Mouse (Mus musculus) gastrocnemius, postnatal 25 days (tissue): ENCODE data around the gene Ankrd52. TPM values are rescaled to one million over a fixed set of nuclear protein-coding genes. Genes with fewer than 3 reads are reported as not detected.

ENCODE experiments used
- DNase-seq: peaks from one replicate; pipeline ENCODE4 v3.0.0; 2022
- microRNA-seq, 2 experiments: library from miRNA; unstranded; fragments of <30 nt; microRNA quantifications; one replicate each; pipeline ENCODE4 v1.2.0; 2021; ENCODE audit warnings: borderline replicate concordance in 2 of 2
- total RNA-seq, 2 experiments: library from RNA; stranded (reverse); gene quantifications; 1 replicate in 1 of 2; 2 replicates in 1 of 2; pipeline ENCODE4 v1.2.3; 2021

The Ankrd52 gene
- total RNA-seq, 2 experiments from 2014 or later = 61.5 to 70.1 TPM

- DNase-seq = no peak
Observed at GRCm38 (mm10) chr10:128440407-128440806, 63.5 kb downstream of the Ankrd52 start.

GRCm38 (mm10) chr10:128441324-128442119 is 64.6 kb downstream of the Ankrd52 start:
- no peak for DNase-seq

DNA sequence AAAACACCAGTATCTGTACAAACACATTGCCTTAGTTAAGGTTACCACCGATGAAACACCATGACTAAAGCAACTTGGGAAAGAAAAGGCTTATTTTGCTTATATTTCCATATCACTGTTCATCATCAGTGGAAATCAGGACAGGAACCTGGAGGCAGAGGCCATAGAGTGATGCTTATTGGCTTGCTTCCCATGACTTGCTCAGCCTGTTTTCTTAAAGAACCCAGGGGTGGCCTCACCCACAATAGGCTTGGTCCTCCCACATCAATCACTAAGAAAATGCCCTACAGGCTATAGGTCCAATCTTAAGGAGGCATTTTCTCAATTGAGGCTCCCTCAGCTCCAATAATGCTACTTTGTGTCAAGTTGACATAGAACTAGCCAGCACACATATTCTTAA is 65.8 kb downstream of the Ankrd52 start:
- no peak for DNase-seq

- no peak for DNase-seq
Observed at GRCm38 (mm10) chr10:128444354-128444753, 67.4 kb downstream of the Ankrd52 start.

DNA sequence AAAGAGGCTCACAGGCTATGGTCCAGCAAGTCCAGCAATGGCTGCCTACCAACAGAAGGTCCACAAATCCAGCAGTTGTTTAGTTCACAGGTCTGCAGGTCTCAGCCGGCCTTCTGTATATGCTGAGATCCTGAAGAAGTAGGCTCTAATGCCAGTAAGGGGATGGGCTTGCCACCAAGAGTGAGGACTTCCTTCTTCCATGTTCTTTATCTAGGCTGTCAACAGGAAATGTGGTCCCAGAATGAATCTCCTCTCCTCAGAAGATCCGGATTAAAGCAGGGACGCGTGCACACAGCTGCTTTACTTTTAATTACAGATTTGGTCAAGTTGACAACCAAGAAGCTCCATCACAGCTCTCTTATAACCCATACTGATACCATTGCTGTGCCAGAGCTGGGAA is 68.5 kb downstream of the Ankrd52 start:
- DNase-seq = no peak

DNA sequence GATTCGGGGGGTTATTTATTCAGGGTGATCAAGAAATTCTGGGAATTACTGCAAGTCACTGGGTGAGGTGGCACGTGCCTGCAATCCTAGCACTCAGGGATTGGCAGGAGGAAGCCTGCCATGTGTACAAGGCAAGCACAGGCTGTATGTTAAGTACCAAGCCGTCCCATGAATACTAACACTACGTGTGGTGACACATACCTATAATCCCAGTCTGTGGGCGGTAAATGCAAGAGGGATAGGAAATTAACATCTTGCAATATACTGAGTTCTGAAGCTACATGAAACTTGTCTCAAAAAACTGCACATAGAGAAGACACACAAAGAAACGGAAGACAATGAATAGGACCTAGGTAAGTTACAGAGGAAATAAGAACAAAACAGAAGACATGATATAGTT is 74.1 kb downstream of the Ankrd52 start:
- DNase-seq = no peak

- DNase-seq = no peak
Observed at GRCm38 (mm10) chr10:128454471-128454870, 77.6 kb downstream of the Ankrd52 start.

DNA sequence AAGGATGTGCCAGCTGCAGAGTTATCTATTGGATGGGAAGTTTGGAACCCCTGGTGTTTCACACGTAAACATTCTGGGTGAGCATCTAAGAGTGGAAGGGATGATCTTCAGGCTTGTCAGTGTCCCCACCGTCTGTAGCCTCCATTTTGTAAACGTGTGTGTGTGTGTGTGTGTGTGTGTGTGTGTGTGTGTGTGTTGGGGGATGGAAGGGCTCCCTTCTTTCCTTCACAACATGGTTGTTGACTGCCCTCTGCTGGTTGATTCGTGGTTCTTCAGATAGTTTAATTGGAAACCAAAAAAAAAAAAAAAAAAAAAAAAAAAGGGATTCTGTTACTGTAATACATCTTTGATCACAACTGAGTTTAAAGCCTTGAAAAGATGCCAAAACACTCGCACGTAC is 78.4 kb downstream of the Ankrd52 start:
- peak; percentile 63 for DNase-seq

GRCm38 (mm10) chr10:128457676-128458075 is 80.8 kb downstream of the Ankrd52 start:
- no peak for DNase-seq

Small RNA genes lying within 50 kb of the gene (microRNA-seq; reads per million reads assigned to microRNA genes)
- gene Gm25361 (0 reads per million in 2 experiments), gene Gm26308 (0 reads per million in 2 experiments), gene Mir6914 (0 reads per million in 2 experiments), gene Mir6915 (0 to 0.74 reads per million in 2 experiments), gene Mir8105 (0 reads per million in 2 experiments)

Other genes with a start within 250 kb of the Ankrd52 start
- 10 to 100 TPM; 54.4 to 61.5 TPM for gene Rbms2, start 196.8 kb upstream of the Ankrd52 start, total RNA-seq
- gene Gls2, start 182.7 kb upstream of the Ankrd52 start, total RNA-seq = under 1 TPM; 0.41 to 0.94 TPM
- gene Spryd4, start 165.3 kb upstream of the Ankrd52 start, total RNA-seq = 10 to 100 TPM; 31.0 to 35.6 TPM
- under 1 TPM in 1 of 2 experiments, not detected in 1; 0.13 TPM for gene Mip, start 151.3 kb upstream of the Ankrd52 start, total RNA-seq
- gene Timeless, start 145.1 kb upstream of the Ankrd52 start, total RNA-seq = 1 to 10 TPM; 2.0 to 3.5 TPM
- gene Apon, start 123.0 kb upstream of the Ankrd52 start, total RNA-seq = not detected
- gene Apof, start 108.4 kb upstream of the Ankrd52 start, total RNA-seq = not detected
- gene Stat2, start 106.6 kb upstream of the Ankrd52 start, total RNA-seq = 1 to 10 TPM; 4.6 to 4.7 TPM
- not detected for gene Il23a, start 78.4 kb upstream of the Ankrd52 start, total RNA-seq
- gene Pan2, start 73.8 kb upstream of the Ankrd52 start, total RNA-seq = 1 to 10 TPM; 5.1 to 5.4 TPM
- gene Cnpy2, start 54.7 kb upstream of the Ankrd52 start, total RNA-seq = 10 to 100 TPM; 45.5 to 47.9 TPM
- 100 to 1,000 TPM; 589 to 611 TPM for gene Cs, start 39.4 kb upstream of the Ankrd52 start, total RNA-seq
- gene Coq10a, start 8.1 kb upstream of the Ankrd52 start, total RNA-seq = 100 to 1,000 TPM; 443 to 454 TPM
- not detected for gene Slc39a5, start 24.1 kb downstream of the Ankrd52 start, total RNA-seq
- 10 to 100 TPM; 44.7 to 47.9 TPM for gene Nabp2, start 34.4 kb downstream of the Ankrd52 start, total RNA-seq
- gene Rnf41, start 34.5 kb downstream of the Ankrd52 start, total RNA-seq = 10 to 100 TPM; 10.7 to 11.5 TPM
- gene Smarcc2, start 82.1 kb downstream of the Ankrd52 start, total RNA-seq = 10 to 100 TPM; 40.7 to 43.9 TPM
- 100 to 1,000 TPM; 179 to 253 TPM for gene Myl6, start 117.0 kb downstream of the Ankrd52 start, total RNA-seq
- 10 to 100 TPM; 20.3 to 38.5 TPM for gene Myl6b, start 121.6 kb downstream of the Ankrd52 start, total RNA-seq
- 10 to 100 TPM; 12.5 to 17.6 TPM for gene Esyt1, start 148.8 kb downstream of the Ankrd52 start, total RNA-seq
- 1 to 10 TPM; 4.9 to 5.1 TPM for gene Zc3h10, start 170.7 kb downstream of the Ankrd52 start, total RNA-seq
- 1,000 to 10,000 TPM in 1 of 2 experiments, 100 to 1,000 TPM in 1; 972 to 1,021 TPM for gene Rpl41, start 172.2 kb downstream of the Ankrd52 start, total RNA-seq
- gene Pa2g4, start 188.9 kb downstream of the Ankrd52 start, total RNA-seq = 10 to 100 TPM; 36.3 to 36.7 TPM
- gene Erbb3, start 212.5 kb downstream of the Ankrd52 start, total RNA-seq = 1 to 10 TPM; 3.3 to 4.3 TPM
- 100 to 1,000 TPM; 286 to 348 TPM for gene Rps26, start 249.6 kb downstream of the Ankrd52 start, total RNA-seq